Mouse (Mus musculus) thymus, adult 2 months (tissue): ENCODE data around the gene Dhrs4.

ENCODE experiments used
- CTCF ChIP-seq: fragments of 200-500 bp; IDR thresholded peaks from 2 replicates; pipeline ENCODE4 v1.5.1; 2012; ENCODE audit warnings: mild to moderate bottlenecking, control low read depth, low read length, moderate library complexity, borderline replicate concordance; ENCODE audit not compliant: control insufficient read depth, poor library complexity, insufficient read depth; ENCODE audit errors: extremely low read depth
- POLR2A ChIP-seq: fragments of 200-500 bp; IDR thresholded peaks from 2 replicates; pipeline ENCODE4 v1.6.1; 2012; ENCODE audit warnings: mild to moderate bottlenecking, low read length, control low read depth, moderate library complexity; ENCODE audit not compliant: control insufficient read depth, poor library complexity, insufficient read depth; ENCODE audit errors: extremely low read depth

DNA sequence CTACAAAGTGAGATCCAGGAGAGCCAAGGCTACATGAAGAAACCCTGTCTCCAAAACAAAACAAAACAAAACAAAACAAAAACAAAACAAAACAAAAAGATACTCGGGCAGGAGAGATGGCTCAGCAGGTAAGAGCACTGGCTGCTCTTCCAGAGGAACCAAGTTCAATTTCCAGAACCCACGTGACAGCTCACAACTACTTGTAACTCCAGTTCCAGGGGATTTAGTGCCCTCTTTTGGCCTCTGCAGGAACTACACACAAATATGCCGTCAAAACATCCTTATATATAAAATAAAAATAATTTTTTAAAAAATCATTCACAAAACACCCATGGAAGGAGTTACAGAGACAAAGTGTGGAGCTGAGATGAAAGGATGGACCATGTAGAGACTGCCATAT lies 49.4 kb downstream of the Dhrs4 start:
- TF ChIP-seq CTCF: no peak
- no peak for TF ChIP-seq POLR2A
